15 mouse cellular contexts compared by ENCODE assay signal in genomic region chr2:65268731-65269130, GRCm38 (mm10).
"Had no signal": no experiment of that assay in that cellular context is flagged by ENCODE, and none has a peak within 500 bp of the region (broad histone marks: within the 10 kb centered on the region; RNA-seq: fewer than 3 reads in every experiment).

No protein-coding gene starts in this region.

- H3K4me2 ChIP-seq: limb, embryonic 12.5 days; liver, embryonic 15.5 days; midbrain, embryonic 11.5 days; stomach, embryonic 15.5 days had no signal

- ATAC-seq: lung, postnatal 0 days; midbrain, embryonic 16.5 days had no signal

- H3K27ac ChIP-seq: left cerebral cortex, adult 2 months; limb, embryonic 12.5 days; liver, embryonic 15.5 days; macrophage; stomach, embryonic 15.5 days had no signal

- H3K9ac ChIP-seq: limb, embryonic 12.5 days; liver, embryonic 15.5 days; stomach, embryonic 15.5 days had no signal

- H3K4me3 ChIP-seq: left cerebral cortex, adult 2 months; limb, embryonic 12.5 days; liver, embryonic 15.5 days; megakaryocyte, embryonic 14.5 days; stomach, embryonic 15.5 days had no signal

- H3K27me3 ChIP-seq: limb, embryonic 12.5 days; liver, embryonic 15.5 days; megakaryocyte, embryonic 14.5 days; stomach, embryonic 15.5 days had no signal

- H3K4me1 ChIP-seq: limb, embryonic 12.5 days; liver, embryonic 15.5 days; megakaryocyte, embryonic 14.5 days; stomach, embryonic 15.5 days had no signal

- DNase-seq: kidney, adult 11 months; kidney, postnatal 14 days; liver; lung, adult 2 months; right cerebral cortex, postnatal 14 days; thymus, postnatal 4 days had no signal

- H3K9me3 ChIP-seq: limb, embryonic 12.5 days; liver, embryonic 15.5 days; megakaryocyte, embryonic 14.5 days; stomach, embryonic 15.5 days had no signal

- H3K36me3 ChIP-seq: limb, embryonic 12.5 days; liver, embryonic 15.5 days; stomach, embryonic 15.5 days had no signal
